Mouse (Mus musculus) E14TG2a.4 (cell line): Measurements from ENCODE around the gene Sgpp1.

Experiments used
- CTCF ChIP-seq: conservative IDR thresholded peaks from 2 replicates; pipeline ENCODE4 v1.5.1; 2014; ENCODE audit warnings: low read length
- NANOG ChIP-seq: IDR thresholded peaks from 2 replicates; pipeline ENCODE4 v1.6.1; 2014; ENCODE audit warnings: borderline replicate concordance, low read length, mixed read lengths

GRCm38 (mm10) chr12:75740451-75740850 lies 4.9 kb upstream of the Sgpp1 start:
- TF ChIP-seq CTCF = no peak
- no peak for TF ChIP-seq NANOG
